Mouse (Mus musculus) kidney, embryonic 16.5 days (tissue): Measurements from ENCODE around the gene Gm4846. TPM values are rescaled to one million over a fixed set of nuclear protein-coding genes. Genes with fewer than 3 reads are reported as not detected.
"Not testable (repeated sequence)": the region's sequence is repeated elsewhere in the genome, so short reads cannot be mapped to it uniquely, and the experiment has no call there.

Experiments
- ATAC-seq: fragments of 200-750 bp; cut with Nextera tagmentation; 2 replicates; pipeline ENCODE4 v1.8.0; 2017; ENCODE audit warnings: moderate TSS enrichment; ENCODE audit not compliant: low FRiP score, low TSS enrichment
- H3K27ac ChIP-seq: fragments of 300-500 bp; sonication (generic); 2 replicates; pipeline ENCODE4 v1.5.1; 2014; ENCODE audit warnings: low read length
- H3K27me3 ChIP-seq: fragments of 300-500 bp; sonication (generic); 2 replicates; pipeline ENCODE4 v1.6.1; 2014; ENCODE audit warnings: low read length, control low read depth, mixed read lengths; ENCODE audit not compliant: insufficient read depth
- H3K36me3 ChIP-seq: fragments of 300-500 bp; sonication (generic); 2 replicates; pipeline ENCODE4 v1.6.1; 2014; ENCODE audit warnings: low read length, control low read depth, mixed read lengths; ENCODE audit not compliant: insufficient read depth
- H3K4me1 ChIP-seq: fragments of 300-500 bp; sonication (generic); 2 replicates; pipeline ENCODE4 v1.6.1; 2014; ENCODE audit warnings: low read length, control low read depth, mixed read lengths; ENCODE audit not compliant: insufficient read depth
- H3K4me2 ChIP-seq: fragments of 300-500 bp; sonication (generic); replicated peaks from 2 replicates; pipeline ENCODE4 v1.6.1; 2014; ENCODE audit warnings: low read depth, low read length
- H3K4me3 ChIP-seq: fragments of 300-500 bp; sonication (generic); 2 replicates; pipeline ENCODE4 v1.5.1; 2014; ENCODE audit warnings: mild to moderate bottlenecking, low read length
- H3K9ac ChIP-seq: fragments of 300-500 bp; sonication (generic); replicated peaks from 2 replicates; pipeline ENCODE4 v1.6.1; 2014; ENCODE audit warnings: low read length
- H3K9me3 ChIP-seq: fragments of 300-500 bp; sonication (generic); 2 replicates; pipeline ENCODE4 v1.6.1; 2016; ENCODE audit warnings: low read length, control low read depth
- WGBS: fragments of 180-500 bp; shearing (Covaris S2); extraction: QIAGEN DNeasy Blood & Tissue Kit; methylation state at CpG from one replicate; pipeline ENCODE4 v1.1.7; 2014; 5-methylcytosine and 5-hydroxymethylcytosine counted together
- polyA plus RNA-seq: library from polyadenylated mRNA; unstranded; fragments of >200 nt; fragmentation: Nextera tagmentation; extraction: Ambion mirVana; gene quantifications from 2 replicates; pipeline ENCODE4 v1.2.1, GENCODE M21; 2015

The Gm4846 gene
- not detected in 2 replicates for polyA plus RNA-seq

- H3K27ac ChIP-seq, H3K4me2 ChIP-seq, H3K36me3 ChIP-seq, H3K9me3 ChIP-seq, ATAC-seq, H3K4me3 ChIP-seq, H3K27me3 ChIP-seq, H3K9ac ChIP-seq, H3K4me1 ChIP-seq: not testable (repeated sequence)
- 50% methylated on average over 1 of the region's 1 CpGs for WGBS
These were observed at the start of gene Gm4846 for GRCm38 (mm10) chr1:166497488-166497887. TSS of gene Gm4846 (minus strand) at chr1:166497588.

- H3K4me2 ChIP-seq, H3K4me3 ChIP-seq, H3K36me3 ChIP-seq, H3K4me1 ChIP-seq, H3K27me3 ChIP-seq, H3K9ac ChIP-seq, H3K27ac ChIP-seq, ATAC-seq, H3K9me3 ChIP-seq: not testable (repeated sequence)
- WGBS, result 77% methylated on average over 2 of the region's 2 CpGs
These were observed 34.1 kb upstream of the Gm4846 start for GRCm38 (mm10) chr1:166531521-166531920.

GRCm38 (mm10) chr1:166524709-166525108 lies 27.3 kb upstream of the Gm4846 start:
- not testable (repeated sequence) for H3K9ac ChIP-seq, H3K4me3 ChIP-seq, ATAC-seq, H3K27me3 ChIP-seq, H3K36me3 ChIP-seq, H3K27ac ChIP-seq, H3K9me3 ChIP-seq, H3K4me1 ChIP-seq, H3K4me2 ChIP-seq
- WGBS, result 92% methylated on average over 2 of the region's 2 CpGs

GRCm38 (mm10) chr1:166519626-166520025 lies 22.2 kb upstream of the Gm4846 start:
- not testable (repeated sequence) for H3K27ac ChIP-seq, H3K9me3 ChIP-seq, H3K4me3 ChIP-seq, ATAC-seq, H3K27me3 ChIP-seq, H3K4me2 ChIP-seq, H3K36me3 ChIP-seq, H3K4me1 ChIP-seq, H3K9ac ChIP-seq
- 93% methylated on average over 6 of the region's 6 CpGs for WGBS

GRCm38 (mm10) chr1:166516556-166516955 lies 19.2 kb upstream of the Gm4846 start:
- Histone ChIP-seq H3K36me3 (no peaks in the 10 kb centered on the region), H3K27me3 (no peaks in the 10 kb centered on the region), H3K27ac (no peak overlapping the region), H3K9me3 (no peaks in the 10 kb centered on the region), H3K9ac (no peak overlapping the region), H3K4me2 (no peak overlapping the region), H3K4me1 (no peaks in the 10 kb centered on the region), H3K4me3 (no peak overlapping the region)
- 84% methylated on average over 1 of the region's 1 CpGs for WGBS
- ATAC-seq, result no peak

GRCm38 (mm10) chr1:166504206-166504605 lies 6.8 kb upstream of the Gm4846 start:
- not testable (repeated sequence) for H3K4me1 ChIP-seq, H3K4me2 ChIP-seq, H3K9ac ChIP-seq, H3K27me3 ChIP-seq, H3K27ac ChIP-seq, H3K4me3 ChIP-seq, ATAC-seq, H3K36me3 ChIP-seq, H3K9me3 ChIP-seq
- WGBS, result 83% methylated on average over 2 of the region's 2 CpGs

GRCm38 (mm10) chr1:166479503-166479902 lies 17.9 kb downstream of the Gm4846 start:
- 95% methylated on average over 2 of the region's 2 CpGs for WGBS
- no peak for ATAC-seq

GRCm38 (mm10) chr1:166467172-166467571 lies 30.2 kb downstream of the Gm4846 start:
- no peak overlapping the region for H3K9ac ChIP-seq
- no peak overlapping the region for H3K4me3 ChIP-seq
- H3K27ac ChIP-seq, result no peak overlapping the region
- H3K36me3 ChIP-seq, result no peaks in the 10 kb centered on the region
- no peak overlapping the region for H3K4me2 ChIP-seq
- WGBS, result 89% methylated on average over 3 of the region's 3 CpGs
- no peaks in the 10 kb centered on the region for H3K9me3 ChIP-seq
- H3K27me3 ChIP-seq, result no peaks in the 10 kb centered on the region
- ATAC-seq, result no peak
- no peaks in the 10 kb centered on the region for H3K4me1 ChIP-seq

More at GRCm38 (mm10) chr1:166479503-166479902, 17.9 kb downstream of the Gm4846 start:
- Histone ChIP-seq H3K9ac (no peak overlapping the region), H3K27me3 (no peaks in the 10 kb centered on the region), H3K4me1 (no peaks in the 10 kb centered on the region), H3K36me3 (no peaks in the 10 kb centered on the region), H3K4me2 (no peak overlapping the region), H3K9me3 (no peaks in the 10 kb centered on the region), H3K4me3 (no peak overlapping the region), H3K27ac (no peak overlapping the region)

GRCm38 (mm10) chr1:166462544-166462943 lies 34.8 kb downstream of the Gm4846 start:
- H3K4me3 ChIP-seq, result no peak overlapping the region
- ATAC-seq, result no peak
- H3K27ac ChIP-seq, result no peak overlapping the region
- 90% methylated on average over 4 of the region's 4 CpGs for WGBS
- H3K9ac ChIP-seq, result no peak overlapping the region
- H3K27me3 ChIP-seq, result no peaks in the 10 kb centered on the region
- H3K36me3 ChIP-seq, result no peaks in the 10 kb centered on the region
- H3K9me3 ChIP-seq, result no peaks in the 10 kb centered on the region
- no peak overlapping the region for H3K4me2 ChIP-seq
- no peaks in the 10 kb centered on the region for H3K4me1 ChIP-seq

- H3K36me3 ChIP-seq, result no peaks in the 10 kb centered on the region
- H3K27me3 ChIP-seq, result no peaks in the 10 kb centered on the region
- H3K27ac ChIP-seq, result no peak overlapping the region
- H3K9me3 ChIP-seq, result no peaks in the 10 kb centered on the region
- H3K4me3 ChIP-seq, result no peak overlapping the region
- no peaks in the 10 kb centered on the region for H3K4me1 ChIP-seq
- no peak for ATAC-seq
- H3K9ac ChIP-seq, result no peak overlapping the region
- no peak overlapping the region for H3K4me2 ChIP-seq
- WGBS, result 88% methylated on average over 3 of the region's 3 CpGs
These were observed 55.4 kb downstream of the Gm4846 start for GRCm38 (mm10) chr1:166441992-166442391.
